Mouse (Mus musculus): ENCODE results near the gene Trmu.

Gene Trmu

DNA sequence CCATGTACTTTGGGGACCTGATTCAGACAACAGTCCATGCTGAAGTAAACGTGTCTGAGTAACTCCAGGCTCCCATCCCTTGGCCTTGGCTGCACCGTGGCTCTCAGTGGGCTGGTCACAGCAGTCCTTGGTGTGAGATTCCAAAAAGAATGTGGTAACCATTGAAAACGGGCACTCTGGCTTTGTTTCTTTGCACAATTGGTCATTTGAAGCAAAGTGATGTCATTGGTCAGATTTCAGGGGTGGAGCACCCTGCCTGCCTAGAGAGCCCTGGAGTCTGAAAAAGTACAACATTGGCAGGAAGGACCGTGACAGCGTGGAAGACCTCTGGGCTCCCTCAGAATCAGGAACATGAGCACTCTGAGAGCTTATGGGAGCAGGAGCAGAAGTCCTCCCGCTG, 20.3 kb downstream of the Trmu start:
- DNase-seq, result no peak

DNA sequence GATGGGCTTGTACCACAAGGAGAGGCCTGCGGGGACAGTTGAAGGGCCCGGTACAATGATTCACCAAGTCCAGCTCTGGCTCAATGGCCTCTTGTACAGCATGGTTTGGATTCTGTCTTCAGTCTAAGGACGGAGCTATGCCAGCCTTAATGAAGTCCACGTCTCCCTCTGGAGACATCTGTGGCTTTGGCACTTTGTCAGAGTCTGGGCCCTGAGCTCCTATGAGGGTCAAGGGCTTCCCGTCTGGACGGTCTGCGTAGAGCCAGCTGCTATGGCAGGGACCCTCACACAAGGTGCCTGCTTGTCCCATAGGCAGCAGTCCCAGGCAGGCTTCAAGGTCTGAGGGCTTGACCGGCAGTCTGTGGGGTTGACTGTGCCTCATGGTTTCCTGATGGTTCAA, 21.2 kb downstream of the Trmu start:
- DNase-seq, result no peak

DNA sequence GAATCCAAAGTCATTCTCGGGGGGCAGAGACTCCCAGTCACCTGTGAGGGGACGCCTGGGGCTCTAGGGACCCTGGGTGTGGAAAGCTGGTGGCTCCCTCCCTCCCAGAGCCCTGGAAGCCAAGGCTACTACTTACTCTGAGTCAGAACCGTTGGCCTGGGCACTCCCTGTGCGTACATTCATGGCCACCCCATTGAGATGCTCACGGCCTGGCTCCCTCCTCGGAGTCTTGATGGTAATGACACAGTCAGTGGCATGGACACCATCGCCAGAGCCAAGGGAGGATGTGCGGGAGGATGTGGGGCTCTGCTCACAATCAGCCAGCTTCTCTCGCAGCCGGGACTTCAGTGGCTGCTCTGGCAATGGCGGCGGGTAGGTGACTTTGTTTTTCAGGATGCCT, 21.7 kb downstream of the Trmu start:
- no peak for DNase-seq

DNA sequence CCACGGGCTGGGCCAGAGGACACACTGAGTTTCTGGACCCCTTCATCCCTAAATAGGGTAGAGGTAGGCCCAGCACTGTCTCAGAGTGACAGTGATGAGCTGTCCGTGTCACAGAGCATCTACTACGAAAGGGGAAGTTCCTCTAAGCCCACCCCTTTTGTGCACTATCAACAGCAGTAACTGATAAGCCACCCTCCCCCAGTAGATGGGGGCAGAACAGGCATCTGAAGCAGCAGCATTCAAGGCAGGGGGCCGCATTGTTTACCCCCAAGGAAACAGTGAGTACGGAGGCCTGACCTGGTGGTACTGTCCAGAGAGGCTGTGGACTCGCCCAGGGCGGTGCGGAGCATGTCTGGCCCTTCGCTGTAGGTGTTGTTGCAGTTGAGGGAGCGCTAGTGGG, 23.4 kb downstream of the Trmu start:
- no peak for DNase-seq

DNA sequence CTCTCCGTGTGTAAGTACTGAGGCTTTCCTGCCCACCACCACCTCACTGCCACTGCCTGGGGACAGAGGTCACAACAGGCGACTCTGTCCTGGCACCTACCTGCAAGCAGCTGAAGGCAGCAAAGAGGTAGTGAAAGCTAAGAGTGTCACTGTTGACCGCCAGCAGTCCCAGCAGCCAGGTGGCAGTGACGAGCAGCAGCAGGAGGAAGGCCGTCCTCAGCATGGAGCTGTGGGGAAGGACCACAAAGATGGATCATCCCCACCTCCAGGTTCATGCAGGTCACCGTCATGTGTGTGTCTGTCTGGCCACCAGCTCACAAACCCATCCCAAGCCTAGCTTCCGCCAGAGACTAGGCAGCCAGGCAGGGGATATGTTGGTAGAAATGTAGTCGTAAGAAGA, 24.7 kb downstream of the Trmu start:
- peak; percentile 21 for DNase-seq

DNA sequence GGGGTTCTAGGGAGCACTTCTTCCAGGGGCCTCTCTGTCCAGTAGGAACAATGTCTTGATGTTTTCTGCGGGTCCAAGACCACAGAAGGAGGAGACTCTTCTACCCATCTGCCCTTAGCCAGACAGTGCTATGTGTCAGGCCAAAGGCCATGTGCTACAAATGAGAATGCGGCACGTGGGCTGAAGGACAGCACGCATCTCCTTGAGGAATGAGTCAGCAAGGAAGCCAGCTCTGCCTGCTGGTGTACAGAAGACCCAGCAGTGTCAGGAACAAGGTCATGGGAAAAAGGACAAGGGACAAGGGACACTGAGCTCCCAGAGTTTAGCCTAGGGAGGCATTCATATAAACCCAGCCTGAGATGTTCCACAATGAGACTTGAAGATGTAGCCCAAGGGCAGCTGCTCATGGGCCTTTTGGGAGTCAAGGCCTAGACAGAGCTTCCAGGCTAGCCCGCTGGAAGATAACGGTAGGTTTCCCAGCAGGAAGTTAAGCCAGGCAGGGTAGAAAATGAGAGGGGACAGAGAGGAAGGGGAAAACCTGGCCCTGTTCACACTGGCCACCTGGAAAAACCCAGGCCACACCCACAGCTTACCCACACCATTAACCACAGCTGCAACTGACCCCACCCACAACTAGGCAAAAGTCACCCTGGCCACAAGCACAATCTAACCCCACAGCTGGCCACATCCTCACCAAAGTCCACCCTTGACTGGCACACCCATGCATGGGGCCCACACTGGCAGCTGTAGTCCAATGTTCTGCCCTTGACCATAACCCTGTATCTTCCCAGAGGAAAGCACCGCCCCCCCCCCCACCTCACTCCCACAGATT, 29.8 kb downstream of the Trmu start:
- DNase-seq, result no peak

DNA sequence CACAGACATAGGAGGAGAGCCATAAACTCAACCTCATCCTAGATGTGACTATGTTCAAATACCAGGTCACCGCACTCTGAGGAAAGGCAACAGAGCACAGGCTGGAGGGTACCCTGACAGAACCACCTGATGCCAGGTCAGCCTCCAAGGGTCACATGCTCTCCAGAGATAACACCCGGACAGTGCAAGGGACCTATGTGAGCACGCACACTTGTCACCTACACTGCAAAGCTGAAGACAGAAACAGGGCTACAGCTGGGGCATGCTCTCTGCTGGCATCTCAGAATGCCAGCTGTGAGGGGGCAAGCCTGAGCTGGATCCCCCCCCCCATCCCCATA, 30.3 kb downstream of the Trmu start:
- DNase-seq, result no peak

DNA sequence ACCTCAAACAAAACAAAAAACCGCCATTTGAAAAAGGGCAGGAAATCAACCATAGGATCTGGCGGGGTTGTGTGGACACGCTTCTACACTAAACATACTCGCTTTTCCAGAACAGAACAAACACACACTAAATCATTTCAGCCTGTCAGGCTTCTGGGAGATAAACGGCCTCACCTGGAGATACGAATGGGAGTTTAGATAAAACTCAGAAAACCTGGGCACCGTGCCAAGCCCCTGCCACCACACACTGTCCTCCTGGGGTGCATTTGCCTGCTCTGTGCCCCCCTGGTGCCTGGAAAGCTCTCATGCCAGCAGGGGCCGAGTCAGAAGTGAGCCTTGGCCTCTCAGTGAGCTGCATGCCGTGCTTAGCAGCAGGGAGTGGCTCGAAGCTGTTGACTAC, 30.8 kb downstream of the Trmu start:
- no peak for DNase-seq

DNA sequence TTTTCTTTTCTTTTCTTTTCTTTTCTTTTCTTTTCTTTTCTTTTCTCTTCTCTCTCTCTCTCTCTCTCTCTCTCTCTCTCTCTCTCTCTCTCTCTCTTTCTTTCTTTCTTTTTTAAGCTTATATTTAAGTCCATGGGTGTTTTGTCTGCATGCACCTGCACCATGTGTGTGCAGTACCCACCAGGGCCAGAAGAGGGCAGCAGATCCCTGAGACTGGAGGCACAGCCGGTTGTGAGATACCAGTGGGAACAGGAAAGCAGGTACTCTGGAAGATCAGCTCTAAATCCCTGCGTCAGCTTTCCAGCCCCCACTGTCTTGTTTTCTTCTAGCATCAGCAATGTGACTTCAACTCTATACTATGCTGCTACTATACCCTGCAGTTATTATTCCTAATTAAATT, 34.5 kb downstream of the Trmu start:
- DNase-seq, result peak; percentile 79

DNA sequence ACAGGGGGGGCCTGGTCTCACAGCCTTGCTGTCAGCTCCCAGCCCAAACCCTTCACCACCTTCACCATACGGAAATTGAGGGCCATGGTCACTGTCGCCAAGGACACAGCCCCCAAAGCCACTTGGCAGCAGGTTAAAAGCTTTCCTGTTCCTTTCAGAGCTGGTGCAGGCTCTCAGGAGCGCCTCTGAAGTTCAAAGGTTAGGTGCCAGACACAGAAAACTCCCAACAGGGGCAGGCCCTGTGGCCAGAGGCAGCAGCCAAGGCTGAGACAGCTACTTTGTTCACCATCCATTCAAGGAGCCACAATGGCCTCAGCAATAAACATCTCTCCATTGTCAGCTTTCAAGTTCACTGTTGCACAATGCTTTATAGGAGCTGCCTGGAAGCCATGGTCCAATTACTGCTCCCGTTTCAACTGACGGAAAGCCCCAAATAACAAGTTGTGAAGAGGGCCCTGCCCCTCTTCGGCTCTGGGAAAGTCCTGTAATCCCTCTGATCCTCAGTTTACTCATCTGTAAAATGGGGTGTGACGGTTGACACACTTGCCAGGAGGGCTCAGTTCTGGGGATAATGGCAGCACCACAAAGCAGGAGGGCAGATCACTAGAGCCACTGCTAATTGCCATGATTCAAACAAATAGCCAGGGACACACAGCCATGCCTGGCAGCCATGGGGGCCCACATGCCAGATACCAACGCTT, 40.2 kb downstream of the Trmu start:
- no peak for DNase-seq

DNA sequence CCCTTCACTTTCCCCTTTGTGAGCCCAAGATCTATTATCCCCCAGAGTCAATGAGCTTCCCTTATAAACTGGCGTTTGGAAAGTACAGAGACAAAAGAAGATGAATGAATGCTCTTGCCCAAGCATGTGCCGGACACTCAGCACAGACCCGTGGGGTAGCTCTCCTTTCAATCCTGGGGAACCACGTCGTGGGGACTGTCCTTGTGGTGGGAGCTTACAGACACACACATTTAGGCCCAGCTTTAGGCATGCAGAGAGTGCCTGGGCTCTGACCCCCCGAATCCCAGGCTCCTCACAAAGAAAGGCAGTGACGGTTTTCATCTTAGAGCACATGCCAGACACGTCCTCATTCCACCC, 40.8 kb downstream of the Trmu start:
- DNase-seq, result no peak

DNA sequence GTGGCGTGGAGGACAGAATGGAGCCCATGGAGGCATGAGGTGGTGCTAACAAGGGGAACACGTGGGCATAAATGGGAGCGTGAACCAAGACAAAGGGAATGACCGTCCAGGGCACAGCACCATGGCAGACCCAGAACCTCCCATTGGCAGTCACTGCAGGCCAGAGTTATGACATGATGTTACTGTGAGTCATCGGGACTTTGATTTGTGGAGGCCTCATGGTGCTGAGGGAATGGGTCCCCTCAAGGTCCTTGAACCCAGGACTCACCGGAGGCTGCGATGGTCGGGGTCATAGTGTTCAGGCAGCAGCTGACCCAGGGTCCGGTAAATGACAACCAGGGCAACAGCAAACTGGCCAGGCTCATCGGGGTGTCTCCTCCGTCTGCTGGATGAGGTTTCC, 42.7 kb downstream of the Trmu start:
- no peak for DNase-seq

DNA sequence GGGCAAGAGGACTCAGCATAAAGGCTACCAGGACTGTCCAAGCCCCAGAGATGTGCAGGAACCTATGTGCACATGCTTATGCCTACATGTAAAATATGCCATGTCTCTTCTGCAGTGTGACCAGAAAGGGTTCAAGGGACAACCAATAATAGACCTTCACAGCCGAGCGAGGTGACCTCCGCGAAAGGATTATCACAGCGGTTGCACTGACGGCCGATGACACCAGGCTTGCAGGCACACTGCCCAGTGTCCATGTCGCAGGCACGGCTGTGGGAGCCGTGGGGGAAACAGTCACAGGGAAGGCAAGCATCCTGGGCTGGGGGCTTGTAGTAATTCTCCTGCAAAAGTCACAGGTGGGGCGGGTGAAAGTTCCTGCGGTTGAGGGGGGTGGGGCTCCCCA, 49.0 kb downstream of the Trmu start:
- DNase-seq, result no peak

DNA sequence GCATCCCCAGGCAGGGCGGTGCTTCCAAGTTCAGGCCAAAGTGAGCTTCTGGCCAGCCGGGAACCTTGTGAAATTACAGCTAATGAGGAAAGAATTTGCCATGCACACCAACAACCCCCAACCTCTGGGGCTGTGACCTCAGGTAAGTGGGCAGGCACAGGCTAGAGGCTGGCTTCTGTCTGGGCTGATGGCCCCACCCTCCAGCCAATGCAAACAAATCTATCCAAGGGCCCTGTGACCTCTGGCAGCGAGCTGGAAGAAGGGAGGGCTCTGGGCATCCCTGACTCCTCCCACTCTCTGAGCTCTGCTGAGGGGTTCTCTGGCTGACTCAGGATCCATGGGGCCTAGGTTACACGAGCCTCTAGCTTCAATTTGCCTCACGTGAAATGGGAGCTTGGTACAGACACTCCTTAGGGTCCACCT, 56.5 kb downstream of the Trmu start:
- peak; percentile 70 for DNase-seq
